Mouse (Mus musculus) neural tube, embryonic 14.5 days (tissue): ENCODE measurements around the gene Prkaa1. TPM values are rescaled to one million over a fixed set of nuclear protein-coding genes. Genes with fewer than 3 reads are reported as not detected.

Source experiments
- ATAC-seq: fragments of 200-750 bp; cut with Nextera tagmentation; 2 replicates; pipeline ENCODE4 v1.8.0; 2017; ENCODE audit warnings: low read depth, mild to moderate bottlenecking, moderate TSS enrichment, moderate library complexity
- H3K27ac ChIP-seq: fragments of 300-500 bp; sonication (generic); 2 replicates; pipeline ENCODE4 v1.5.1; 2014; ENCODE audit warnings: low read depth, mild to moderate bottlenecking, control low read depth, low read length, moderate library complexity, mixed read lengths
- H3K27me3 ChIP-seq: fragments of 300-500 bp; sonication (generic); 2 replicates; pipeline ENCODE4 v1.6.1; 2014; ENCODE audit warnings: low read length; ENCODE audit not compliant: control insufficient read depth, insufficient read depth
- H3K36me3 ChIP-seq: fragments of 300-500 bp; sonication (generic); 2 replicates; pipeline ENCODE4 v1.6.1; 2014; ENCODE audit warnings: low read length, mixed read lengths; ENCODE audit not compliant: control insufficient read depth, insufficient read depth
- H3K4me1 ChIP-seq: fragments of 300-500 bp; sonication (generic); 2 replicates; pipeline ENCODE4 v1.6.1; 2014; ENCODE audit warnings: low read length; ENCODE audit not compliant: control insufficient read depth, insufficient read depth
- H3K4me2 ChIP-seq: fragments of 300-500 bp; sonication (generic); 2 replicates; pipeline ENCODE4 v1.6.1; 2014; ENCODE audit warnings: mild to moderate bottlenecking, low read depth, low read length, control low read depth
- H3K4me3 ChIP-seq: fragments of 300-500 bp; sonication (generic); 2 replicates; pipeline ENCODE4 v1.5.1; 2014; ENCODE audit warnings: low read depth, low read length, control low read depth, mixed read lengths
- H3K9ac ChIP-seq: fragments of 300-500 bp; sonication (generic); replicated peaks from 2 replicates; pipeline ENCODE4 v1.6.1; 2014; ENCODE audit warnings: low read depth, mild to moderate bottlenecking, control low read depth, low read length, mixed read lengths
- H3K9me3 ChIP-seq: fragments of 300-500 bp; sonication (generic); 2 replicates; pipeline ENCODE4 v1.6.1; 2016; ENCODE audit warnings: low read length; ENCODE audit not compliant: control insufficient read depth
- WGBS: fragments of 180-500 bp; shearing (Covaris S2); extraction: QIAGEN DNeasy Blood & Tissue Kit; methylation state at CpG from one replicate; pipeline ENCODE4 v1.1.7; 2014; 5-methylcytosine and 5-hydroxymethylcytosine counted together
- polyA plus RNA-seq: library from polyadenylated mRNA; unstranded; fragments of >200 nt; fragmentation: Nextera tagmentation; extraction: Ambion mirVana; gene quantifications from 2 replicates; pipeline ENCODE4 v1.2.1, GENCODE M21; 2014

Gene Prkaa1
- 21.1 and 22.5 TPM in 2 replicates for polyA plus RNA-seq

DNA sequence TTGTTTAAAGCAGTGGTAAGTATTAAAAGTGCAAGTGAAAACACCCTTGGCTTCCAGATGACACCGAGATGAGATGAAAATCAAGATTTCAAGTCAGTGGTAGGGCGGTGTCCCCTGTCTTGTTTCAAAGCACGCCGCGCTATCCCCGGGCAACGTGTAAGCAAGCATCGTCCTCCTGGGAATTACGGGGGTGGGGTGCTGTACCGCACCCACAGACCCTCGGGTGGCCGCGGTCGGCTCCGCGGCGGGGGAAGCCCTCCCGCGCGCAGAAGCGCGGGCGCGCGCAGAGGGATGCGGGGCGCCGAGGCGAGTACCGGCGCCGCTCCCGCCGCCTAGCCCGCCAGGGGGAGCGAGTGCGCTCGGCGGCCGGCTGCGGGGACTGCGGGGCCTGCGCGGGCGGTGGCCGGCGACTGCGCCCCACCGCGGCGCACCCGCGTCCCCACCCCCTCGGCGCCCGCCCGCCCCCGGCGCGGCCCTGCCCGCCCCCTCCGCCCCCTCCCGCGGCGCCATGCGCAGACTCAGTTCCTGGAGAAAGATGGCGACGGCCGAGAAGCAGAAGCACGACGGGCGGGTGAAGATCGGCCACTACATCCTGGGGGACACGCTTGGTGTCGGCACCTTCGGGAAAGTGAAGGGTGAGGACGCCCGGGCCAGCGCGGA lies at the start of gene Prkaa1:
Gene Prkaa1 (plus strand): TSS at position 501 of the 660 bp plus-strand sequence.
- peaks cover 9% of the 10 kb centered on the region for H3K4me1 ChIP-seq
- peak within 1 kb of the TSS; percentile 81 for H3K4me3 ChIP-seq
- no peaks in the 10 kb centered on the region for H3K9me3 ChIP-seq
- no peaks in the 10 kb centered on the region for H3K27me3 ChIP-seq
- under 1% methylated on average over 61 of the region's 80 CpGs for WGBS
- H3K9ac ChIP-seq: peak within 1 kb of the TSS; percentile 83
- peak within 1 kb of the TSS; percentile 69 for H3K4me2 ChIP-seq
- H3K27ac ChIP-seq: peak within 1 kb of the TSS; percentile 90
- no peaks in the 10 kb centered on the region for H3K36me3 ChIP-seq
- peak; percentile 92 for ATAC-seq

DNA sequence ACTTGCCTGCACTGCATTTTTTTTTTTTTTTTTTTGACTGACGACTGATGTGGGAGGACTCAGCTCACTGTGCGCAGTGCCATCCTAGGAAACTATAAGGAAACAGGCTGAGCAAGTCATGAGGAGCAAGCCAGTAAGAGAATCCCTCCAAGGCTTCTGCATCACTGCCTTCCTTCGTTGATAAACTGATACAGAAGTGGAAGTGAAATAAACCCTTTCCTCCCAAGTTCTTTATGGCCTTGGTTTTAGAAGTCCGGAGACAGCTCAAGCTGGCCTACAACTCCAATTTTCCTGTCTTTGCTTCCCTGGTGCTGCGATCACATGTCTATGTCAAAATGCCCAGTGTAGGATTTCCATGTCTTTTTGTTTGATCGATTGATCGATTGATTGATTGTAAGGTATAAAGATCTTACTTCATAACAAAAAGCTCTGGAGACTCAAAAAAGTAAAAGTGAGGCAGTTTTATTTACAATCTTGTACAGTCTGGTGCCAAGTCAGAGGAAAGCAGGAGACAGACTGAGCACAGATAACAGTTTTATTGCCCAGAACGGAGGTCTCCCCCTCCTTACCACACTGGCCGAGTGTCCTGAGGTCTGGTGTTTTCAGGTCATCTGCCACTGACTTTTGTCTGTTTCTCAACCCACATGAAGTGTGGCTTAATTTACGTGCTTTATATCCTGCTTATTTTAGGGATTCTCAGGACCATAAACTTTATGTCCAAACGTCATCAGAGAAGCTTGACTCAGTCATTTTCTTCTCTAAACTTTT lies 47.9 kb upstream of the Prkaa1 start:
- Histone ChIP-seq H3K27ac (no peak overlapping the region), H3K36me3 (no peaks in the 10 kb centered on the region)
- ATAC-seq: no peak

DNA sequence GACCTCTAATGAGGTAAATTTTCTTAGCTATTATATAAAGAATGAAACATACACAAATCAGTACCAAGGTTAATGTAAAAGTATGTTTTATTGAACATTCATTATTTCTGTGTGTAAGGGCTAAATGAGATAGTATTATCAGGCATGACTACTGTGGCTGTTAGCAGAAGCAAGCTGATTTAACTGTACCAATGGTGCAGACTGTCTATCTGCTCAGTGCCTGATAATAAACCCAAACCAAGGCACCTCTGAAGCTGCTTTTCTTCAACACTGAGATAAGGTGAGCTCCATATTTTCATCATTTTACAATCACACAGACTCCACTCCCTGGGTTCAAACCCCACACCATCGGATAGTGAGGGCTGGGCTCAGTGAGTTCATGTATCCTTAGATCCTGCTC lies 46.3 kb upstream of the Prkaa1 start:
- H3K9me3 ChIP-seq: 0 out of 2 replicates have a peak, but pooled peaks cover 3% of the 10 kb centered on the region
- WGBS: 92% methylated on average over 1 of the region's 1 CpGs
- no peaks in the 10 kb centered on the region for H3K27me3 ChIP-seq
- ATAC-seq: no peak
- no peak overlapping the region for H3K4me2 ChIP-seq
- no peaks in the 10 kb centered on the region for H3K36me3 ChIP-seq
- no peaks in the 10 kb centered on the region for H3K4me1 ChIP-seq
- H3K27ac ChIP-seq: no peak overlapping the region
- no peak overlapping the region for H3K9ac ChIP-seq
- H3K4me3 ChIP-seq: no peak overlapping the region

More for the DNA sequence above, 47.9 kb upstream of the Prkaa1 start:
- Histone ChIP-seq H3K9ac (no peak overlapping the region), H3K4me3 (no peak overlapping the region), H3K4me2 (no peak overlapping the region), H3K4me1 (no peaks in the 10 kb centered on the region), H3K9me3 (0 out of 2 replicates have a peak, but pooled peaks cover 3% of the 10 kb centered on the region), H3K27me3 (no peaks in the 10 kb centered on the region)
- whole genome bisulfite sequencing: 78% methylated on average over 11 of the region's 11 CpGs

DNA sequence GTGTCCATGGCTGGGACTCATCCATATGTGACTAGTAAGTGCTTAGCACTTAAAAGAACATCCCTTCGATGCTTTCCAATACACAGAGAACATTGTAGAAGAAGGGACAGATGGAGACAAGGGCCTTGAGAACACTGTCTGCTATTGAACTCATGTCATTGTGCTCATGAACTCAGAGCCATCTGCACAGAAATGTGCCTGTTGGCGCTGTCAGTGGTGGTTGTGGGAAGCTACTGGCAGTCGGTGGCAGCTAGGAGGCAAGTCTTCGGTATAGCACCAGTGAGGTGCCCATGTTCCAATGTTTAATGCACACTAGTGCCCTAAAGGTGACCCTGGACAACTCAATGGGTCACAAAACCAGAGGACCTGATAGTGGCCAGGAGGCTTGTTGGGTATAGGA lies 41.3 kb upstream of the Prkaa1 start:
- 0 out of 2 replicates have a peak, but pooled peaks have one; percentile 8 for ATAC-seq
- WGBS: over 99% methylated on average over 4 of the region's 4 CpGs
- Histone ChIP-seq H3K4me2 (no peak overlapping the region), H3K36me3 (no peaks in the 10 kb centered on the region), H3K4me1 (no peaks in the 10 kb centered on the region), H3K4me3 (no peak overlapping the region), H3K9ac (no peak overlapping the region), H3K27me3 (no peaks in the 10 kb centered on the region), H3K9me3 (no peaks in the 10 kb centered on the region), H3K27ac (no peak overlapping the region)

DNA sequence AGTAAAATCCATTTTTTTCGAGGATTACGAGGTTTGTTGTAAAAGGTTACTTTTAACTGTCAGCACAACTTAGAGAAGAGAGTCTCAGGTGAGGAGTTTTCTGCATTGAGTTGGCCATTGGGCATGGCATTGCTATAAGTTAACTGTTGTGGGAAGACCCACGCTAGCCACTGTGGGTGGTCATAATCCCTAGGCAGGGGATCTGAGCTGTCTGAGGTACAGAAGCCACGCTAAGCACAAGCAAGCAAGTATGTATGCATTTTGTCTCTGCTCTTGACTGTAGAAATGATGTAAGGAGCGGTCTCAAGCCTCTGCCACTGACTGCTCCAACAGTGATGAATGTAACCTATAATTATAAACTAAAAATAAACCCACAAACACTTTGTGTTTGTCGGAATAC lies 37.8 kb upstream of the Prkaa1 start:
- ATAC-seq: peak; percentile 22; the same call in 1 of the 2 replicates

DNA sequence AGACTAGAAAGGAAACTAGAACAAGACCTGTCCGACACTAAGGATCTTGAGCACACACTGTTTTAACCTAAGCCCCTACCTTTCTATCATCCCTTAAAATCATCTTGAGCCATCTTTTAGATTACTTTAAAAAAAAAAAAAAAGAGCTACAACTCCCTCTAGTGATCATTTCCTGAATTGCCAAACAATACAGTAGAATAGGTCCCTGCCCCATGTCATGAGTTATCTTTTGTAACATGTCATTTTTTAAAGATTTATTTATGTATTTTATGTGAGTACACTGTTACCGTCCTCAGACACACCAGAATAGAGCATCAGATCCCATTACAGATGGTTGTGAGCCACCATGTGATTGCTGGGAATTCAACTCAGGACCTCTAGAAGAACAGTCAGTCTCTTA lies 37.4 kb upstream of the Prkaa1 start:
- WGBS: 70% methylated on average over 2 of the region's 2 CpGs
- peak; percentile 36; the same call in 1 of the 2 replicates for ATAC-seq
- H3K4me2 ChIP-seq: no peak overlapping the region

More for the DNA sequence above, 37.8 kb upstream of the Prkaa1 start:
- no peaks in the 10 kb centered on the region for H3K4me1 ChIP-seq
- no peaks in the 10 kb centered on the region for H3K27me3 ChIP-seq
- WGBS: 82% methylated on average over 6 of the region's 6 CpGs
- no peaks in the 10 kb centered on the region for H3K9me3 ChIP-seq
- no peak overlapping the region for H3K27ac ChIP-seq
- H3K4me3 ChIP-seq: no peak overlapping the region
- no peak overlapping the region for H3K4me2 ChIP-seq
- H3K36me3 ChIP-seq: no peaks in the 10 kb centered on the region
- H3K9ac ChIP-seq: no peak overlapping the region

DNA sequence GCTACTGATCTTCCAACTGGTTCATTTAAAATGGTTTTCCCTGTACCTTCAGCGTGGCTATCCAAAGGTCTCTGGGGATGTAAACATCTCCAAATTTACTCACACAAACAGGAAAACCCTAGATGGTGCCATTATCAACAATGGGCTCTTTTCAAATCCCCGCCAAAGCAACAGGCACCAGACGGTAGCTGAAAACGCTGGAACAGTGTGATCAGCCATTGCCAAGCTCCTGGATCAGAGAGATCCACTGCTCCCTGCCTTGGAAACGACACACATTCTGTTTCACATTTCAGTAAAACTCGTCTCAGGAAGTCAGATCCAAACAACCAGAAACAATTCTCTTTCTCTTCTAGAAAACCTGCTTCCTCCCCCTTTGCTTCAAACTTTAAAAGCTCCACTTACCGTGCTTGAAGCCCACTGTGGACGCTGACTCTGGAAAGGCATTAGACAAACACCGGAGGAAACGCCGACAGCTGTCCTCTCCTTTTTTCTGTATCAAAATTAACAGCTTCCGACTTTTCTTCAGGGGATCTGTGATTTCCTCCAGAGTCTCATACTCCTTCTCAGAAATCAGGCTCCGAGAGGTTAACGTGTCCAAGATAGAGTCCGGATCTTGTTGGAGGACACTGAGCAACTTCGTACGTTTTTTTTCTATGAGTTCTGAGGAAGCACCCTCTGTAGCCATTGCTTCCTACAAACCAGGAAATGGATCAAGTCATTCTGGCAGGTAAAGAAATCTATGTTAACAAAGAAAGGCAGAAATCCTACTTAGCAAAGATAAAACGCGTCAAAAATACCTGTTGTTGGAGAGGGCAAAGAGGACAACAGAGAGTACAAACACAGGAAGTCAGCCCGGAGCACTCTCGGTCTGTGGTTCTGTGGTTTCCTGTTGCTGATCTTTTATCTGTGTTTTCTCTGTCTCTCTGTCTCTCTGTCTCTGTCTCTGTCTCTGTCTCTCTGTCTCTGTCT lies 35.7 kb upstream of the Prkaa1 start, which contains the start of gene Card6:
Gene Card6 (minus strand): TSS at position 854 of the 969 bp plus-strand sequence.
- 68% methylated on average over 21 of the region's 21 CpGs for WGBS
- H3K9ac ChIP-seq: no peak within 1 kb of the TSS
- no peak for ATAC-seq

More for the DNA sequence above, 37.4 kb upstream of the Prkaa1 start:
- no peak overlapping the region for H3K9ac ChIP-seq
- no peak overlapping the region for H3K4me3 ChIP-seq
- H3K9me3 ChIP-seq: no peaks in the 10 kb centered on the region
- no peaks in the 10 kb centered on the region for H3K27me3 ChIP-seq
- H3K27ac ChIP-seq: no peak overlapping the region
- no peaks in the 10 kb centered on the region for H3K4me1 ChIP-seq
- H3K36me3 ChIP-seq: no peaks in the 10 kb centered on the region

DNA sequence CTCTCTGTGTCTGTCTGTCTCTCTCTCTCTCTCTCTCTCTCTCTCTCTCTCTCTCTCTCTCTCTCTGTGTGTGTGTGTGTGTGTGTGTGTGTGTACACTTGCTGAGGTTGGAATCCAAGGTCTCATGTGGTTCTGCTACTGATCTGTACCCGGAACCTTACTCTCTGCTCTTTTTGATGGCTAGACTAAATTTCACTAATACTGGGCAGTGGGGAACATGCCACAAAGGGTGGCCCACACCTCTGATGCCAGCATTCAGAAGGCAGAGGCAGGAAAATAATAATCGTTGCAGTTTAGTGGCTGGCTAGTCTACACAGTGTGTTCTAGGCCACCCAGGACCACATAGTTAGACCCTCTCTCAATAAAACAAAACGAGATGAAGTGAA lies 35.0 kb upstream of the Prkaa1 start:
- H3K36me3 ChIP-seq: no peaks in the 10 kb centered on the region
- no peaks in the 10 kb centered on the region for H3K9me3 ChIP-seq
- no peak overlapping the region for H3K4me3 ChIP-seq
- H3K27me3 ChIP-seq: no peaks in the 10 kb centered on the region
- no peak overlapping the region for H3K4me2 ChIP-seq
- H3K4me1 ChIP-seq: no peaks in the 10 kb centered on the region
- WGBS: 89% methylated on average over 3 of the region's 3 CpGs
- no peak for ATAC-seq
- no peak overlapping the region for H3K9ac ChIP-seq
- no peak overlapping the region for H3K27ac ChIP-seq

More for the DNA sequence above, 35.7 kb upstream of the Prkaa1 start, which contains the start of gene Card6:
- Histone ChIP-seq H3K4me2 (no peak within 1 kb of the TSS), H3K4me3 (no peak within 1 kb of the TSS), H3K27me3 (no peaks in the 10 kb centered on the region), H3K4me1 (no peaks in the 10 kb centered on the region), H3K27ac (no peak within 1 kb of the TSS), H3K9me3 (no peaks in the 10 kb centered on the region), H3K36me3 (no peaks in the 10 kb centered on the region)
